Mouse (Mus musculus) gonadal fat pad, adult 2 months (tissue): ENCODE results near the gene Pcdh8. TPM values are rescaled to one million over a fixed set of nuclear protein-coding genes. Genes with fewer than 3 reads are reported as not detected.

Experiments
- DNase-seq: peaks from one replicate; pipeline ENCODE4 v3.0.0-alpha.2; 2012; ENCODE audit warnings: low read depth
- polyA plus RNA-seq: library from polyadenylated mRNA; depleted of rRNA; stranded (reverse); fragments of >200 nt; gene quantifications from 2 replicates; pipeline ENCODE4 v1.2.3, GENCODE M21; 2012; rRNA removed

Gene Pcdh8
- polyA plus RNA-seq: 0.12 and 0.75 TPM in 2 replicates

DNA sequence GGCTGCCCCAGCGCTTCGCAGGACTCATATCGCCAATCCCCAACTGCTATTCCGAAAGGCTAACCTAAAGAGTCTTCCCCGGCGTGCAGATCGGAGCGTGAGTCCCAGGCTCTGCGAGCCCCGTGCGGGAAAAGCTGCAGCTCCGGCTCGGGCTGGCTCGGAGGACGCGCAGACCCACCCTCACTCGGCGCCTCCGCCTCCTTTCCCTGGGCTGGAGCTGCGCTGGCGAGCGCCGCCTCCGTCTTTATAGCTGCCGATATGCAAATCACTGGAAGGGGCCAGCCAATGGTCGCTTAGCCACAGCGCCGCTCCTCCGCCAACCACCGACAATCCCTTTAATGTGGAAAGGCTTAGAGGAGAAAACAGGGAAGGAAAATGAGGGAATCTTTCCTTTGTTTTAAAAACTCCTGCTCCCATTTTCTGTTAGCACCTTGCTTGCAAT, at the start of gene Pcdh8:
Gene Pcdh8, minus strand, starts transcription at position 219 of the 442 bp plus-strand sequence.
- no peak for DNase-seq

GRCm38 (mm10) chr14:79814709-79815108, 43.6 kb upstream of the Pcdh8 start:
- DNase-seq: no peak

- no peak for DNase-seq
These were observed 43.0 kb upstream of the Pcdh8 start for GRCm38 (mm10) chr14:79814084-79814483.

DNA sequence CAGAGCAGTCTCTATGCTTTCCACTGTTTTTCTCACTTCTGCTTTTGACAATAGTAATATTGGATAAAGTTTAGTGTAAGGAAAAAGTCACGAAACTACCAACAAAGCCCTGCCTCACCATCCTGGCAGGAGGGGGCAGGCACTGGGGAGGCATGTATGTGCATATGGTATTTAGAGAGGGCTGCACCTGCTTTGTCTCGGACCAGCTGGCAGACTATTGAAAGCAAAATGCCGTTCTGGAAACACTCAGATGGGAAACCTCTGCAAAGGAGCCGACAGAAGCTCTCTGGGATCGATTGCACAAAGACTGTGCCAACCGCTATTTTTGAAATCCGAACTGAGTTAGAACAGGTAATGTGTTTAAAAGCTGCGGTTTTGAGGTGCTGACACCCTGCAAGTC, 22.1 kb upstream of the Pcdh8 start:
- no peak for DNase-seq

DNA sequence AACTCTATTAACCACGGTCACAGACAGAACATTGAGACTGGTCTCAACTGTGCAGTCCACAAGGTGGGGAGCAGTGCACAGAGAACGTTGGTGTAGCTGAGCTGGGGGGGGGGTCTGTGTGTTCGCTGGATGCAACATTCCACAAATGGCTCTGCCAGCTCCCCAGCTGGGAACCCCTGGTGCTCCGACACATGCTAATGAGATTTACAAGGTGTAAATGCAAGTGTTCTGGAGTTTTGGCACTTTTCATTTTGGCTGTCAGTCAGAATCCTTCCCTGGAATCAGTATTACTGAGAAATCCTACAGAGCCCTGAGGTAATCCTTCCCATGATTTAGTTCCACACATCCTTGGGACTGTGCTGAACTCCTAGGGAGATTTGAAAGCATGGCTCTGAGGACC, 18.4 kb upstream of the Pcdh8 start:
- no peak for DNase-seq

GRCm38 (mm10) chr14:79788656-79789204, 17.6 kb upstream of the Pcdh8 start:
- DNase-seq: no peak

DNA sequence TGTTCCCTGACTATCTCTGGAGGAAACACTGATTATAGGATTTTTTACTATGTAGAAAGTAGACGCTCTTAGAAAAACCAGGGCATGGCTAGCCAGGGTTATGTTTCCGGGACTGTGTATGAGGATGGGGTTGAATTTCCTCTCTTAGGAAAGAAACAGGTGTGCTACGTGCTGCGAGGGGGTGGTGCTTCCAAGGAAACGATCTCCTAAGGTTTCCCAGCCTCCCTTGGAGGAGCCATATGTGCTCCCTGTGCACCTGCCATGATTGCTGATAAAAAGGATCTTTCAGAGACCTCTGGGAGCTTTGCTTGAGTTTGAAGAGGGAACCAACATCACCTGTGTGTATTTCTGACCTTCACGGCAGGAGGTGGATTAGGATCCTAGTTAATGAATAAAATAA, 16.8 kb upstream of the Pcdh8 start:
- DNase-seq: no peak

DNA sequence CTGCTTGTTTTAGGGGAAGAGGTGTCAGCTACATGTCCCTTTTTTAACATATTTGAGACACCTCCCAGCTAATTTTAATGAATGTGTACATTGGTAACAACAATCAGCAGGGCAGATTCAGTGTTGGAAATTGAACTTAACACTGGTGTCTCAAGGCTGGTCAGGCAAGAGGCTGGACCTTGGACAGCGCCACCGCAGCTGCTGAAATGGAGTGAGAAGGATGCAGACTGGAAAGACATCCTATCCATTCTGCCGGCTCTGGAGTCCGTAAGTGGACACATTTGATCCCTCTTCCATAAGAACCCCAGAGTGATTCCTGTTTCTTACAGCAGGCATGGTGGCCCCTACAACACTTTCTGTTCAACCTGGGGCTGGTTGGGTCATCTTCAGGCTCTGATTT, 14.3 kb upstream of the Pcdh8 start:
- no peak for DNase-seq

GRCm38 (mm10) chr14:79780889-79781288, 9.8 kb upstream of the Pcdh8 start:
- no peak for DNase-seq

- DNase-seq: no peak
These were observed 9.2 kb upstream of the Pcdh8 start for GRCm38 (mm10) chr14:79780332-79780731.

- no peak for DNase-seq
These were observed 8.7 kb upstream of the Pcdh8 start for GRCm38 (mm10) chr14:79779841-79780240.

- DNase-seq: no peak
These were observed 2.6 kb upstream of the Pcdh8 start for GRCm38 (mm10) chr14:79773425-79774391.

DNA sequence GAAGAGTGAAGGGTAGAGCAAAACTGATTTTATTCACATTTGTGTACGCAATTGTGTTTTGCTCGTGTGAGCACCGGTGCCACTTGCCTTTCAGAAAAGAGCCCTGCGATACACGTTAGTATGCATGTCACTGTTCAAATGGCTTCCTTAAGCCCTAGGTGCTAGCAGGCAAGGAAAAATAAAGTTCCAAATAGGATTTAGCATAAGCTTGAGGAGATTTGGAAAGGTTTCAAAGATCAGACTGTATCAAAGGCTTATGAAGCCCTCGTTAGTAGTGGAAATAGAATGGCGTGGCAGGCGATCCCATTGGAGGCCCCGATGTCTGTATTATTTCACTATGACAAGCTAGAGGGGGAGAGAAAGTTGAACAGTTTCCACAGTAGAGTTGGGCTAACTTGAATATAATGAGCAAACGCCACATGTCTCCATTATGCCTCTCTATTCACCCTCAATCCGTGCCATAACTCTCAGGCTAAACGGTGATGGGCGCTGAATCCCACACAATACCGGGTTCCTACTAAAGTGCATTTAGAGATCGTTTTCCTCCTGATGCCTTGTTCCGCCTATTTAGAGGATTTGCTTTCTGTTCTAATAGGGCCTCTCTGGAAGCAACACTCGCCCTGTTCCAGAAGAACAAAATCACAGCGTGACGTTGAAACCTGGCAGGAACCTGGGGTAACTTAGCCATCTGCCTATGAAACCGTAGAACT, 845 bp upstream of the Pcdh8 start:
- DNase-seq: no peak

DNA sequence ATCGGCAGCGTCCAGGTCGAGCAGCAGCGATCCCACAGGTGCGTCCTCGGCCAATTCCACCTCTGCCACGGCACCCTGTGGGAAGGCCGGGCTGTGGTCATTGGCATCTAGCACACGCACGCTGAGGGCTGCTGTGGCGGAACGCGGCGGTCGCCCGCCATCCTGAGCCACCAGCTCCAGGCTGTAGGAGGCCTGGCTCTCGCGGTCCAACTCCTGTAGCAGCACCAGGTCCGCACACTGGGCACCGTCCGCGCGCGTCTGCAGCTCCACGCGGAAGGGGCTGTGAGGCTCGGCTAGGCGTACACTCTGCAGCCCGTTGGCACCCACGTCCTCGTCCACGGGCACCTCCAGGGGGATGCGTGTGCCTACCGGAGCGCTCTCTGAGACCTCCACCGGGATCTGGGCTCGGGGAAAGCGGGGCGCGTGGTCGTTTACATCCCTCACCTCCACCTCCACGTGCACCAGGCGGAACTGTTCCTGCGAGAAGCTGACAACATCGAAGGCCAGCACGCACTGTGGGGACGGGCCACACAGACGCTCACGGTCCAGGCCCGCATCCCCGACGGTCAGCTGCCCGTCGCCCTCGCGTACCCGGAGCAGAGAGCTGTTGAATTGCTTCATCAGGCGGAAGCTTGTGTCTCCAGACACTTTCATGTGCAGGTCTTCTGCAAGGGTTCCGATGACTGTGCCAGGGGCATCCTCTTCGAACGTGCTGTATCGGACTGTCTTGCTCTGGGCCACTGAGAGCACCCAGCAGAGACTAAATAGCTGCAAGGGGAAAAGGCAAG, 612 bp downstream of the Pcdh8 start:
- DNase-seq: no peak

DNA sequence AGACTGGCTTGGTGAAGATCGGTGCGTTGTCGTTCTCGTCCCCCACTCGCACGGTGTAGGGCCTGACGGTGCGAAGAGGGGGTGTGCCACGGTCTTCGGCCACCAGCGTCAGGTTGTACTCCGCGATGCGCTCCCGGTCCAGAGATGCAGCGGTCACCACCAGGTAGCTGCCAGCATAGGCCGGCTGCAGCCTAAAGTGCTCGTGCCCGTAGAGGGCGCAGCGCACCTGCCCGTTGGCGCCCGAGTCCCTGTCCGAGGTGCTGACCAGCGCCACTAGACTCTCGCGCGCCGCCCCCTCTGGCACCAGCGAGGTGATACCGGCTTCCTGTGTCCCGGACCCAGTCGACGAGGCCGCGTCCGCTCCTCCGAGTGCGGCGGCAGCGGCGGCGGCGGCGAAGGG, 1.5 kb downstream of the Pcdh8 start:
- DNase-seq: no peak

GRCm38 (mm10) chr14:79768996-79769395, 2.1 kb downstream of the Pcdh8 start:
- no peak for DNase-seq

- DNase-seq: no peak
These were observed 2.9 kb downstream of the Pcdh8 start for GRCm38 (mm10) chr14:79768076-79768830.

GRCm38 (mm10) chr14:79767601-79768000, 3.5 kb downstream of the Pcdh8 start:
- DNase-seq: no peak

DNA sequence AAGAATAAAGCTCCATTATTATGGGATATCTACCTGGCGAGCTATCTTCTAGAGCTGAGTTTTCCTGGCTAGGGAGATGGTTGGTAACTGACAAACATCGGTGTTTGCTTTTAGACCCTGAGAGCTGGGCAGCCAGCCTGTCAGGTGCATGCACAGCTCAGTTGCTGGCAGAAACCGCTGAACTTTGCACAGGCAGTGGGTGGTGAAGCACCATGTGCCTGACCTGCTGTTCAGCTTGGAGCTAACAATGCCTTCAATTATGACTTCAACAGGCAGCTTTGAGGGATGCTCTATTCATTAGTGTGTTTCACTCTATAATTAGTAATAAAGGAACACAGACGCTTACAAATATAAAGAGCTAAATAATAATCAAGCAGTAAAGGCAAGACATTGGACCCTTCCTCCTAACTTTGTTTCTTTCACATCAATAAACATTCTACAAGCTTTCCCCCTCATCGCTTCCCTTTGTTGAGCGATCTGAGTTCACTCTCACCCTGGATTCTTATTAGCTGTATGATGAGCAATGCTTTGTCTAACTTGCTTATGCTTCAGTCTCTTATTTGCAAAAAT, 5.8 kb downstream of the Pcdh8 start:
- no peak for DNase-seq

GRCm38 (mm10) chr14:79754601-79755222, 16.4 kb downstream of the Pcdh8 start:
- no peak for DNase-seq
